Mouse (Mus musculus): ENCODE results near the gene Frmd4b. TPM values are rescaled to one million over a fixed set of nuclear protein-coding genes. Genes with fewer than 3 reads are reported as not detected.
A peak's percentile ranks its signal among the peaks of the same experiment; 100 is the strongest.

The Frmd4b gene
- polyA plus RNA-seq, 1 experiment from 2014 or later: 10.6 TPM

- 85% methylated on average over 4 of the region's 4 CpGs for WGBS
- Histone ChIP-seq H3K36me3 (ENCODE audit: control insufficient read depth, insufficient read depth, low read length) (no peaks in the 10 kb centered on the region), H3K9me3 (ENCODE audit: control insufficient read depth, low read length) (no peaks in the 10 kb centered on the region), H3K27me3 (replicated peaks; ENCODE audit: control insufficient read depth, insufficient read depth, low read length) (no peaks in the 10 kb centered on the region), H3K4me3 (ENCODE audit: low read length) (no peak overlapping the region), H3K4me2 (ENCODE audit: low read depth, low read length) (no peak overlapping the region), H3K9ac (ENCODE audit: low read depth, low read length) (no peak overlapping the region), H3K4me1 (ENCODE audit: control insufficient read depth, insufficient read depth, low read length) (no peaks in the 10 kb centered on the region), H3K27ac (ENCODE audit: low read length) (no peak overlapping the region)
- ATAC-seq: no peak
Observed at GRCm38 (mm10) chr6:97551161-97551560, 66.2 kb downstream of the Frmd4b start.

- no peaks in the 10 kb centered on the region for H3K36me3 ChIP-seq (ENCODE audit: control insufficient read depth, insufficient read depth, low read length)
- no peaks in the 10 kb centered on the region for H3K4me1 ChIP-seq (ENCODE audit: control insufficient read depth, insufficient read depth, low read length)
- H3K9ac ChIP-seq (ENCODE audit: low read depth, low read length): no peak overlapping the region
- H3K9me3 ChIP-seq (ENCODE audit: control insufficient read depth, low read length): no peaks in the 10 kb centered on the region
- no peak overlapping the region for H3K4me2 ChIP-seq (ENCODE audit: low read depth, low read length)
- no peak overlapping the region for H3K4me3 ChIP-seq (ENCODE audit: low read length)
- WGBS: 80% methylated on average over 2 of the region's 2 CpGs
- H3K27ac ChIP-seq (ENCODE audit: low read length): no peak overlapping the region
- no peak for ATAC-seq
- H3K27me3 ChIP-seq (replicated peaks; ENCODE audit: control insufficient read depth, insufficient read depth, low read length): no peaks in the 10 kb centered on the region
Observed at GRCm38 (mm10) chr6:97540458-97540857, 76.9 kb downstream of the Frmd4b start.

- 89% methylated on average over 9 of the region's 9 CpGs for WGBS
- H3K27ac ChIP-seq (ENCODE audit: low read length): no peak overlapping the region
- no peaks in the 10 kb centered on the region for H3K9me3 ChIP-seq (ENCODE audit: control insufficient read depth, low read length)
- H3K36me3 ChIP-seq (ENCODE audit: control insufficient read depth, insufficient read depth, low read length): no peaks in the 10 kb centered on the region
- H3K4me3 ChIP-seq (ENCODE audit: low read length): no peak overlapping the region
- no peaks in the 10 kb centered on the region for H3K27me3 ChIP-seq (replicated peaks; ENCODE audit: control insufficient read depth, insufficient read depth, low read length)
- H3K9ac ChIP-seq (ENCODE audit: low read depth, low read length): no peak overlapping the region
- H3K4me1 ChIP-seq (ENCODE audit: control insufficient read depth, insufficient read depth, low read length): no peaks in the 10 kb centered on the region
- no peak overlapping the region for H3K4me2 ChIP-seq (ENCODE audit: low read depth, low read length)
- ATAC-seq: no peak
Observed at GRCm38 (mm10) chr6:97535763-97536445, 81.4 kb downstream of the Frmd4b start.

- Histone ChIP-seq H3K27ac (ENCODE audit: low read length) (no peak overlapping the region), H3K9ac (ENCODE audit: low read depth, low read length) (no peak overlapping the region), H3K4me1 (ENCODE audit: control insufficient read depth, insufficient read depth, low read length) (no peaks in the 10 kb centered on the region), H3K9me3 (ENCODE audit: control insufficient read depth, low read length) (no peaks in the 10 kb centered on the region), H3K36me3 (ENCODE audit: control insufficient read depth, insufficient read depth, low read length) (no peaks in the 10 kb centered on the region), H3K4me3 (ENCODE audit: low read length) (no peak overlapping the region), H3K27me3 (replicated peaks; ENCODE audit: control insufficient read depth, insufficient read depth, low read length) (no peaks in the 10 kb centered on the region), H3K4me2 (ENCODE audit: low read depth, low read length) (no peak overlapping the region)
- no peak for ATAC-seq
- 48% methylated on average over 4 of the region's 4 CpGs for WGBS
Observed at GRCm38 (mm10) chr6:97531043-97531442, 86.3 kb downstream of the Frmd4b start.

GRCm38 (mm10) chr6:97528961-97529680, 88.2 kb downstream of the Frmd4b start:
- no peak overlapping the region for H3K4me3 ChIP-seq (ENCODE audit: low read length)
- H3K9ac ChIP-seq (ENCODE audit: low read depth, low read length): no peak overlapping the region
- H3K27me3 ChIP-seq (replicated peaks; ENCODE audit: control insufficient read depth, insufficient read depth, low read length): no peaks in the 10 kb centered on the region
- no peaks in the 10 kb centered on the region for H3K36me3 ChIP-seq (ENCODE audit: control insufficient read depth, insufficient read depth, low read length)
- WGBS: 60% methylated on average over 15 of the region's 15 CpGs
- H3K27ac ChIP-seq (ENCODE audit: low read length): no peak overlapping the region
- H3K9me3 ChIP-seq (ENCODE audit: control insufficient read depth, low read length): no peaks in the 10 kb centered on the region
- ATAC-seq: no peak
- H3K4me2 ChIP-seq (ENCODE audit: low read depth, low read length): no peak overlapping the region
- no peaks in the 10 kb centered on the region for H3K4me1 ChIP-seq (ENCODE audit: control insufficient read depth, insufficient read depth, low read length)

GRCm38 (mm10) chr6:97526092-97526491, 91.2 kb downstream of the Frmd4b start:
- Histone ChIP-seq H3K4me1 (ENCODE audit: control insufficient read depth, insufficient read depth, low read length) (peaks cover 2% of the 10 kb centered on the region; the same call in 1 of the 2 replicates), H3K4me2 (ENCODE audit: low read depth, low read length) (no peak overlapping the region), H3K27me3 (replicated peaks; ENCODE audit: control insufficient read depth, insufficient read depth, low read length) (no peaks in the 10 kb centered on the region), H3K27ac (ENCODE audit: low read length) (no peak overlapping the region), H3K9ac (ENCODE audit: low read depth, low read length) (no peak overlapping the region), H3K36me3 (ENCODE audit: control insufficient read depth, insufficient read depth, low read length) (no peaks in the 10 kb centered on the region), H3K9me3 (ENCODE audit: control insufficient read depth, low read length) (no peaks in the 10 kb centered on the region), H3K4me3 (ENCODE audit: low read length) (no peak overlapping the region)
- peak; percentile 46; the same call in 1 of the 2 replicates for ATAC-seq
- WGBS: 20% methylated on average over 8 of the region's 8 CpGs

GRCm38 (mm10) chr6:97523118-97523517, 94.2 kb downstream of the Frmd4b start:
- under 1% methylated on average over 11 of the region's 11 CpGs for WGBS
- Histone ChIP-seq H3K4me3 (ENCODE audit: low read length) (no peak overlapping the region), H3K36me3 (ENCODE audit: control insufficient read depth, insufficient read depth, low read length) (no peaks in the 10 kb centered on the region), H3K9ac (ENCODE audit: low read depth, low read length) (no peak overlapping the region), H3K27ac (ENCODE audit: low read length) (no peak overlapping the region), H3K9me3 (ENCODE audit: control insufficient read depth, low read length) (no peaks in the 10 kb centered on the region), H3K4me1 (ENCODE audit: control insufficient read depth, insufficient read depth, low read length) (peaks cover 2% of the 10 kb centered on the region; the same call in 1 of the 2 replicates), H3K4me2 (ENCODE audit: low read depth, low read length) (peak overlapping the region; percentile 21; the same call in 1 of the 2 replicates), H3K27me3 (replicated peaks; ENCODE audit: control insufficient read depth, insufficient read depth, low read length) (no peaks in the 10 kb centered on the region)
- ATAC-seq: peak; percentile 49; the same call in 1 of the 2 replicates

- no peaks in the 10 kb centered on the region for H3K27me3 ChIP-seq (replicated peaks; ENCODE audit: control insufficient read depth, insufficient read depth, low read length)
- ATAC-seq: no peak
- no peaks in the 10 kb centered on the region for H3K36me3 ChIP-seq (ENCODE audit: control insufficient read depth, insufficient read depth, low read length)
- no peak overlapping the region for H3K4me2 ChIP-seq (ENCODE audit: low read depth, low read length)
- H3K9me3 ChIP-seq (ENCODE audit: control insufficient read depth, low read length): no peaks in the 10 kb centered on the region
- H3K27ac ChIP-seq (ENCODE audit: low read length): no peak overlapping the region
- WGBS: 47% methylated on average over 13 of the region's 13 CpGs
- no peak overlapping the region for H3K9ac ChIP-seq (ENCODE audit: low read depth, low read length)
- H3K4me1 ChIP-seq (ENCODE audit: control insufficient read depth, insufficient read depth, low read length): peaks cover 6% of the 10 kb centered on the region
- no peak overlapping the region for H3K4me3 ChIP-seq (ENCODE audit: low read length)
Observed at GRCm38 (mm10) chr6:97521279-97522038, 95.9 kb downstream of the Frmd4b start.

- 52% methylated on average over 2 of the region's 2 CpGs for WGBS
- no peak for ATAC-seq
Observed at GRCm38 (mm10) chr6:97520566-97520965, 96.8 kb downstream of the Frmd4b start.

More at GRCm38 (mm10) chr6:97520566-97520965, 96.8 kb downstream of the Frmd4b start:
- Histone ChIP-seq H3K4me3 (ENCODE audit: low read length) (no peak overlapping the region), H3K9ac (ENCODE audit: low read depth, low read length) (no peak overlapping the region), H3K4me1 (ENCODE audit: control insufficient read depth, insufficient read depth, low read length) (peaks cover 6% of the 10 kb centered on the region), H3K9me3 (ENCODE audit: control insufficient read depth, low read length) (no peaks in the 10 kb centered on the region), H3K27ac (ENCODE audit: low read length) (no peak overlapping the region), H3K36me3 (ENCODE audit: control insufficient read depth, insufficient read depth, low read length) (no peaks in the 10 kb centered on the region), H3K27me3 (replicated peaks; ENCODE audit: control insufficient read depth, insufficient read depth, low read length) (no peaks in the 10 kb centered on the region), H3K4me2 (ENCODE audit: low read depth, low read length) (no peak overlapping the region)
